Mouse (Mus musculus) intestine, embryonic 14.5 days (tissue): ENCODE data around the gene Hsf2bp. TPM values are rescaled to one million over a fixed set of nuclear protein-coding genes. Genes with fewer than 3 reads are reported as not detected.

Experiments used
- ATAC-seq: fragments of 200-750 bp; cut with Nextera tagmentation; replicated peaks from 2 replicates; pipeline ENCODE4 v1.8.0; 2017; ENCODE audit warnings: low read depth, moderate number of reproducible peaks, moderate TSS enrichment, moderate library complexity; ENCODE audit not compliant: low FRiP score, low TSS enrichment
- DNase-seq: peaks from one replicate; pipeline ENCODE4 v3.0.0-alpha.2; 2018; ENCODE audit warnings: low spot score
- H3K27ac ChIP-seq: fragments of 300-500 bp; sonication (generic); 2 replicates; pipeline ENCODE4 v1.5.1; 2014; ENCODE audit warnings: low read depth, mild to moderate bottlenecking, control low read depth
- H3K27me3 ChIP-seq: fragments of 300-500 bp; sonication (generic); replicated peaks from 2 replicates; pipeline ENCODE4 v1.6.1; 2014; ENCODE audit warnings: low read length, control low read depth; ENCODE audit not compliant: control insufficient read depth, insufficient read depth
- H3K36me3 ChIP-seq: fragments of 300-500 bp; sonication (generic); 2 replicates; pipeline ENCODE4 v1.6.1; 2014; ENCODE audit warnings: low read length, control low read depth; ENCODE audit not compliant: control insufficient read depth, insufficient read depth
- H3K4me1 ChIP-seq: fragments of 300-500 bp; sonication (generic); replicated peaks from 2 replicates; pipeline ENCODE4 v1.6.1; 2014; ENCODE audit warnings: low read length, control low read depth, mixed read lengths; ENCODE audit not compliant: control insufficient read depth, insufficient read depth
- H3K4me2 ChIP-seq: fragments of 300-500 bp; sonication (generic); 2 replicates; pipeline ENCODE4 v1.6.1; 2014; ENCODE audit warnings: low read length
- H3K4me3 ChIP-seq: fragments of 300-500 bp; sonication (generic); 2 replicates; pipeline ENCODE4 v1.5.1; 2014; ENCODE audit warnings: low read depth, low read length, control low read depth, mixed read lengths
- H3K9ac ChIP-seq: fragments of 300-500 bp; sonication (generic); 2 replicates; pipeline ENCODE4 v1.6.1; 2014; ENCODE audit warnings: mild to moderate bottlenecking, low read length
- H3K9me3 ChIP-seq: fragments of 300-500 bp; sonication (generic); 2 replicates; pipeline ENCODE4 v1.6.1; 2016; ENCODE audit warnings: low read length, control low read depth; ENCODE audit not compliant: control insufficient read depth
- WGBS: fragments of 180-500 bp; shearing (Covaris S2); extraction: QIAGEN DNeasy Blood & Tissue Kit; methylation state at CpG from one replicate; pipeline ENCODE4 v1.1.7; 2014; 5-methylcytosine and 5-hydroxymethylcytosine counted together
- polyA plus RNA-seq: library from polyadenylated mRNA; unstranded; fragments of >200 nt; fragmentation: Nextera tagmentation; extraction: Ambion mirVana; gene quantifications from 2 replicates; pipeline ENCODE4 v1.2.1, GENCODE M21; 2014

Hsf2bp gene
- polyA plus RNA-seq, 1 experiment from 2014 or later, result 0.39 TPM

DNA sequence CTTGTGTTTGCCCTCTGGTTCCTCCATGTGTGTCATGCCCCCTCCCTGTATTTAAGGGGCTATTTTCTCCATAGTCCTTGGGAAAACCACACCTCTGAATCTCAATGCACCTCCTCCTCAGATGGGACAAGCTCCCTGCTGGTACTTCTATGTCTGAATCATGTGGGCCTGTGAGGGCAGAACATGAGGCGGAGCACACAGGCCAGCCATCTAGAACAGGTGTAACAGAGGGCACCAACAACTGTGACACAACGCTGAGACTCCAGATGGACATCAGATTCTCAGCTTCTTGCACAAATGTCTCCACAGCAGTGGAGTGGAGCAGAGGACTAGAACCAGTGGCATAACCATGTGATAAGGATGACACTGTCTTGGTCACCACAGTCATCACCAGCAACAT, 65.3 kb downstream of the Hsf2bp start:
- H3K4me3 ChIP-seq, result no peak overlapping the region
- H3K36me3 ChIP-seq, result no peaks in the 10 kb centered on the region
- H3K4me1 ChIP-seq, result no peaks in the 10 kb centered on the region
- ATAC-seq (no peak), DNase-seq (no peak)
- H3K27me3 ChIP-seq, result no peaks in the 10 kb centered on the region
- 90% methylated on average over 2 of the region's 2 CpGs for WGBS
- no peaks in the 10 kb centered on the region for H3K9me3 ChIP-seq
- H3K9ac ChIP-seq, result no peak overlapping the region
- H3K4me2 ChIP-seq, result no peak overlapping the region
- H3K27ac ChIP-seq, result no peak overlapping the region

DNA sequence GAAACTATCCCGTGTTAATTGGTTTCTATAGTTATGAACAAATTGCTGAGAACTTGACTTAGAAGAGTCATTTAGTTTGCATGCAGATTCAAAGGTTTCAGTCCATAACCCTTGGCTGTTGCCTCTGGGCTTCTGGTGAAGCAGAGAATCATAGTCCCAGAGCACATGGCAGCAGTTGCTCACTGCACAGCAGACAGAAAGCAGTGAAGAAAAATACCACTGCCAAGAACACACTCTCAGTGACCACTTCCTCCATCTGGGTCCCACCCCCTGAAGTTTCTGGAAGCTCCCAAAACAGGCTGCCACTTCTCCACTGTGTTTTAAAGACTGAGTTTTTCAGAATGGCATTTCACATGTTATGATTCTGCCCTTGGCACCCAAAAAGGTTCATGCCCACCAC, 67.3 kb downstream of the Hsf2bp start:
- no peak overlapping the region for H3K9ac ChIP-seq
- no peaks in the 10 kb centered on the region for H3K9me3 ChIP-seq
- 77% methylated on average over 1 of the region's 1 CpGs for WGBS

DNA sequence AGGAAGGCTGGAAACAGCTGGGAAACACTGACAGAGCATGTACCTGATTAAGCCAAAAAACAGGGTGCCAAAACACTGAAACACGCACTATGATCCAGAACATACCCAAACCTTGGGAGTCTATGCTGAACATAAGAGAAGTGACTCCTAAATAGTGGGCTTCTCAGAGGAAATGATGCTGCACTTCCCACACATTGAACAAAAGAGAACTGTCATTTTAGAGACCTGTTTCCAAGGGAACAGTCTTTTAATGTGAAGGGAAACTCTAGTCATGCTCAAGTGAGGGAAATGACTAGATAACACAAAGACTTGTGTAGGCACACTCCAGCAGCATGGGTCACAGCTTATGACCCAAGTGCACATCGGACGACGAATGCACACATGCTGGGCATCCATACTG, 68.8 kb downstream of the Hsf2bp start:
- no peak overlapping the region for H3K27ac ChIP-seq
- 59% methylated on average over 4 of the region's 4 CpGs for WGBS
- H3K9me3 ChIP-seq, result no peaks in the 10 kb centered on the region
- DNase-seq, result no peak
- no peaks in the 10 kb centered on the region; the same call in none of the 2 replicates for H3K4me1 ChIP-seq
- ATAC-seq, result no peak
- no peak overlapping the region for H3K4me3 ChIP-seq
- H3K36me3 ChIP-seq, result no peaks in the 10 kb centered on the region
- H3K4me2 ChIP-seq, result no peak overlapping the region
- no peak overlapping the region for H3K9ac ChIP-seq
- H3K27me3 ChIP-seq, result no peaks in the 10 kb centered on the region

More for the DNA sequence above, 67.3 kb downstream of the Hsf2bp start:
- no peak overlapping the region for H3K4me2 ChIP-seq
- H3K4me1 ChIP-seq, result no peaks in the 10 kb centered on the region; the same call in 1 of the 2 replicates
- no peaks in the 10 kb centered on the region for H3K36me3 ChIP-seq
- no peak overlapping the region for H3K27ac ChIP-seq
- H3K27me3 ChIP-seq, result no peaks in the 10 kb centered on the region
- no peak for DNase-seq
- no peak overlapping the region for H3K4me3 ChIP-seq
- no peak for ATAC-seq

DNA sequence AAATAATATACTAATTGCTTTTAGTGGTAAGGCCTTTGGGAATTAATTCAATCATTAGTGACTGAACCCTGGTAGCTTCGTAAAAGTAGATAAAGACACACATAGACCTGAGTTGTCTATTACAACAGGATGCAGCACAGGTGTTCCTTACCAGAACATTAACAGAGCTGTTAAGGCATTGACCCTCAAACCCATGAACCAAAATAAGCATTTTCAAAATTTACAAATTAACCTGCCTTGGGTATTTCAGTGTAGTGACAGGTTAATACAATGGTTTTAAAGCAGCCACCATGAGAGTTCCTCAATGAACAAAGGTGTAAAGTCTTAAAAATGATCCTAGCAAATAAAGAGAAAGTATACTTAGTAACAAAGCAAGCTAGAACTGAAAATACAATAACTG, 69.6 kb downstream of the Hsf2bp start:
- DNase-seq, result no peak
- ATAC-seq, result no peak
- 92% methylated on average over 1 of the region's 1 CpGs for WGBS
- H3K4me2 ChIP-seq, result no peak overlapping the region
- H3K27me3 ChIP-seq, result no peaks in the 10 kb centered on the region
- H3K4me3 ChIP-seq, result no peak overlapping the region
- no peaks in the 10 kb centered on the region for H3K36me3 ChIP-seq
- no peaks in the 10 kb centered on the region; the same call in none of the 2 replicates for H3K4me1 ChIP-seq
- no peak overlapping the region for H3K27ac ChIP-seq
- H3K9me3 ChIP-seq, result no peaks in the 10 kb centered on the region
- H3K9ac ChIP-seq, result no peak overlapping the region

DNA sequence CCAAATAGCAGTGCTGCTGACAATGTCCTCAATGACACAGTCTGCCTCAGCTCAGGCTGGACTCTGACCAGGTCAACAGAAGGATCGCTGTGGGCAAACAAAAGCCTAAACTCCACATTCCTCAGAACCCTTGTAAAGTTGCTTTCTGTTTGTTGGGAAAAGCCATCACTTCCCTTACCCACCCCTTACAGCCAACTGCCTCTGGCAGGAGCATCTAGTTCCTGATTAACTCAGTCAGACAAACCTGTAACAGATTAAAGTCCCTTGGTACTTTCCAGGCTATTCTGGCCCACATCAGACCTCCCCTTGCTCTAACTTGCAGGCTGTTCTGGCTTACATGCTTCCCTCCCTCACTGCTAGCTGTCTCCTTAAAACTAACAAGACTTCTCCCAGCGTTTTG, 70.5 kb downstream of the Hsf2bp start:
- peak overlapping the region; percentile 43; the same call in 1 of the 2 replicates for H3K27ac ChIP-seq
- DNase-seq, result no peak
- no peak overlapping the region for H3K9ac ChIP-seq
- no peaks in the 10 kb centered on the region for H3K27me3 ChIP-seq
- H3K4me1 ChIP-seq, result no peaks in the 10 kb centered on the region; the same call in none of the 2 replicates
- WGBS, result 10% methylated on average over 2 of the region's 2 CpGs
- no peaks in the 10 kb centered on the region for H3K36me3 ChIP-seq
- peak; percentile 82 for ATAC-seq
- no peak overlapping the region for H3K4me2 ChIP-seq
- H3K9me3 ChIP-seq, result no peaks in the 10 kb centered on the region
- H3K4me3 ChIP-seq, result no peak overlapping the region

DNA sequence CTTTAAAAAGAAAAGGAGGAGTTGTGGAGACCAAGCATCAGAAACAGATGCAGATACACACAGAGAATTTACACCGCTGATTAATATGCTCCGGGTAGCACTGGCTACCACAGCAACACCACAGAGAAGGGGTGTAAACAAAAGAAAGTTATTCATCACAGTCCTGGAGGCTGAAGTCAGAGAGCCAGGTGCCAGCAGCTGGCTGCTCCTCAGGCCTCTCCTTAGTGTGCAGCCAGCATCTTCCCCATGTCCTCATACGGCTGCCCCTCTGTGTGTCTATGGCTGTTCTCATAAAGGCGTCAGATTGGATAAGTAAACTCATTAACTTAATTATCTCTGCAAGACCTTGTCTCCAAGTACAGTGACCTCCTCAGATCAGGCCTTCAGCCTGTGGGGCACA, 73.2 kb downstream of the Hsf2bp start:
- no peaks in the 10 kb centered on the region for H3K27me3 ChIP-seq
- no peak overlapping the region for H3K4me3 ChIP-seq
- no peaks in the 10 kb centered on the region for H3K36me3 ChIP-seq
- WGBS, result 51% methylated on average over 4 of the region's 4 CpGs
- no peak overlapping the region for H3K4me2 ChIP-seq
- no peak overlapping the region for H3K9ac ChIP-seq
- H3K4me1 ChIP-seq, result no peaks in the 10 kb centered on the region; the same call in none of the 2 replicates
- DNase-seq (no peak), ATAC-seq (no peak; the same call in 1 of the 2 replicates)
- no peaks in the 10 kb centered on the region for H3K9me3 ChIP-seq
- no peak overlapping the region for H3K27ac ChIP-seq

DNA sequence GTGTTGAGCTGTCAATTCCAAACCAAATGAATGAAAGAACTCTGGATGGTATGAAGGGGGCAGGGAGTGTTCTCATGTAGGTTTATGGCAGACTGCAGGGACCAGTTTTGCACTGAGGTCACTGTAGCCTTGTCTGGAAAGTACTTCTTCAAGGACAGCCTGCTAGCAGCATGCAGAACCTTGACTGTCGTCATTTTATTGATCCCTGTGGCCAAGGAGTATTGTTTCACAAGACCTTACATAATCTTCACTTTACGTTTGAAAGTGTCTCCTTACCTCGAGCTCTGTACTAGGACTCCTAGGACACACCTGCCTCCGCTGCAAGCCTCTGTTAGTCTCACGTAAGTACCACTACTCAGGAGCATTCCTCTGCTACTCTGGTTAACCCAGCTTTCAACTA, 73.9 kb downstream of the Hsf2bp start:
- DNase-seq, result no peak
- H3K4me2 ChIP-seq, result no peak overlapping the region
- no peaks in the 10 kb centered on the region for H3K9me3 ChIP-seq
- ATAC-seq, result no peak
- no peaks in the 10 kb centered on the region for H3K36me3 ChIP-seq
- H3K4me3 ChIP-seq, result no peak overlapping the region
- H3K27ac ChIP-seq, result no peak overlapping the region
- no peaks in the 10 kb centered on the region for H3K27me3 ChIP-seq
- no peak overlapping the region for H3K9ac ChIP-seq
- H3K4me1 ChIP-seq, result no peaks in the 10 kb centered on the region; the same call in none of the 2 replicates
- 86% methylated on average over 5 of the region's 5 CpGs for WGBS

DNA sequence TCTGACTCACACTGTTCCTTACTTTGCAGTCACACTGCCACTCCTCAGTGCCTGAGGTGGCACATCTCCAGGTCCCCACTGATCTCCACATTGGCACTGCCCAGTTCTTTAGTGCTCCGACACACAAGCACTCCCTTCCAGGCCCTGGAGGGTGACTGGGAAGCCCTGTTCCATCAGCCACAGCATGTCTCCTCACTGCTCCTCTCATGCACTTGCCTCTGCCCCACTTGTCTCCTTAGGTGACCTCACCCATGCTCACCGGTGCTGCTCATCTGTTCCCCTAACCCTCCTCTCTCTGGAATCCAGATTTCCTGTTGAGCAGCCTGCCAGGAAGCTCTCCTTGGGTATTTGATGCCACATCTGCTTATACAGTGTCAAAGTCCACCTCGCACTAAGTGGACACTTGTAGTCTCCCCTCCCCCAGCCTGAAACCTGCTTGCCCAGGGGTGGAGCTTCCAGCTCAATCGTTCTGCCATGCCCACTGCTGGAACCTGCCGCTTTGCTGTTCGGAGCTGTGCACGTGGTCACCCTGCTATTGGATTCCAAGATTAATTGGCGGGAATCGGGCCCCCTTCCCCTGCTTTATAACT, 81.5 kb downstream of the Hsf2bp start:
- Histone ChIP-seq H3K4me2 (no peak overlapping the region), H3K36me3 (no peaks in the 10 kb centered on the region), H3K4me1 (no peaks in the 10 kb centered on the region), H3K9ac (no peak overlapping the region), H3K27ac (no peak overlapping the region), H3K27me3 (no peaks in the 10 kb centered on the region), H3K4me3 (no peak overlapping the region), H3K9me3 (no peaks in the 10 kb centered on the region)
- DNase-seq (no peak), ATAC-seq (no peak)
- 88% methylated on average over 9 of the region's 9 CpGs for WGBS

DNA sequence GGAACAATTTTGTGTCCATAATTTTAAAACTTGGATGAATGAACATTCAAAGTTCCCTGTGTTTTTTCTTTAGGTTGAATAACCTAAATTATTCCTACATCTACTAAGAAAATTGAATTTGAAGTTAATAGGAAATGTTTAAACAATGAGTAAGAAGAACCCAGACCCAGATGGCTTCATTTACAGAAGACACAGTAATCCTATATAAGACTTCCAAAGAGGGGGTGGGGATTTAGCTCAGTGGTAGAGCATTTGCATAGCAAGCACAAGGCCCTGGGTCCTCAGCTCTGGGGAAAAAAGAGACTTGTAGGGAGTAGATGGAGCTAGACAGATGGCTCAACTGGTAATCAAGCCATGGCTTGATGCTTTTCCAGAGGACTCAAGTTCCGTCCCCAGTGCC, 87.1 kb downstream of the Hsf2bp start:
- Histone ChIP-seq H3K9ac (no peak overlapping the region), H3K4me1 (no peaks in the 10 kb centered on the region), H3K27ac (no peak overlapping the region), H3K27me3 (no peaks in the 10 kb centered on the region), H3K4me2 (no peak overlapping the region), H3K9me3 (no peaks in the 10 kb centered on the region), H3K36me3 (no peaks in the 10 kb centered on the region), H3K4me3 (no peak overlapping the region)
- no peak for ATAC-seq
- 100% methylated on average over 1 of the region's 1 CpGs for WGBS
- no peak for DNase-seq
